Mouse (Mus musculus) skeletal muscle tissue, adult 2 months (tissue): ENCODE measurements around the gene Gm4177.
"Not testable (repeated sequence)": the region's sequence is repeated elsewhere in the genome, so short reads cannot be mapped to it uniquely, and the experiment has no call there.

Source experiments
- DNase-seq: peaks from one replicate; pipeline ENCODE4 v3.0.0-alpha.2; 2012; ENCODE audit warnings: low read depth, low spot score

Gene Gm4177

GRCm38 (mm10) chr7:21796628-21797027 is at the start of gene Gm4177:
TSS of gene Gm4177 (minus strand) at chr7:21796728.
- DNase-seq, result not testable (repeated sequence)

DNA sequence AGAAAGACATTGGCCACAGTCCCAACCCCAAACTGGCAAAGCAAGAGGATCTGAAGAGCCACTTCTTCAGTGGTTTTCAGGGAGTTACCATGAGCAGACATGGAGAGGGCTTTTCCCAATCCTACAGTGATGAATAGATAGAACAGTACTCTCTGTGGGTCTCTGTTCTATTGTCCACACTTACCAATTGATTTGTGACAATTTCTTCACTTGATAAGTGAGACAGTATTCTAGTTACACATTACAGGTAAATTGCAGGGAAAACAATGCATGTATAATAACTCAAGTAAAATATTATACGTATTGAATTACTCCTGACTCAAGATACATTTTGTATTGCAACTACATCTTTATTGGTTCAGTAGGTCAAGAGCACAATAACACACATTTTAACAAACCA is 47.6 kb upstream of the Gm4177 start, which contains the start of gene Gm5725:
Gene Gm5725, minus strand, starts transcription at position 101 of the 400 bp plus-strand sequence.
- DNase-seq, result not testable (repeated sequence)

- DNase-seq, result not testable (repeated sequence)
These were observed 35.5 kb upstream of the Gm4177 start, which contains the start of gene Vmn1r135 for GRCm38 (mm10) chr7:21832051-21832450. TSS of gene Vmn1r135 (plus strand) at chr7:21832351.

- DNase-seq, result not testable (repeated sequence)
These were observed 35.2 kb downstream of the Gm4177 start, which contains the start of gene Gm4175 for GRCm38 (mm10) chr7:21761375-21761774. TSS of gene Gm4175 (minus strand) at chr7:21761475.
